Mouse (Mus musculus) heart, embryonic 10.5 days (tissue): ENCODE data around the gene Arpp19. TPM values are rescaled to one million over a fixed set of nuclear protein-coding genes. Genes with fewer than 3 reads are reported as not detected.

ENCODE experiments used
- DNase-seq: peaks from one replicate; pipeline ENCODE4 v3.0.0-alpha.2; 2017; ENCODE audit warnings: low spot score
- H3K27ac ChIP-seq: fragments of 300-500 bp; sonication (generic); 2 replicates; pipeline ENCODE4 v1.5.1; 2016; ENCODE audit warnings: mild to moderate bottlenecking
- H3K27me3 ChIP-seq: fragments of 300-500 bp; sonication (generic); 2 replicates; pipeline ENCODE4 v1.6.1; 2016; ENCODE audit warnings: mild to moderate bottlenecking; ENCODE audit not compliant: poor library complexity, insufficient read depth, severe bottlenecking
- H3K36me3 ChIP-seq: fragments of 300-500 bp; sonication (generic); 2 replicates; pipeline ENCODE4 v1.6.1; 2016; ENCODE audit warnings: mild to moderate bottlenecking, moderate library complexity
- H3K4me1 ChIP-seq: fragments of 300-500 bp; sonication (generic); 2 replicates; pipeline ENCODE4 v1.6.1; 2016; ENCODE audit warnings: mild to moderate bottlenecking
- H3K4me3 ChIP-seq: fragments of 300-500 bp; sonication (generic); 2 replicates; pipeline ENCODE4 v1.5.1; 2016; ENCODE audit warnings: mild to moderate bottlenecking, moderate library complexity
- H3K9me3 ChIP-seq: fragments of 300-500 bp; sonication (generic); 2 replicates; pipeline ENCODE4 v1.6.1; 2016; ENCODE audit warnings: mild to moderate bottlenecking, moderate library complexity
- WGBS: fragments of 180-500 bp; shearing (Covaris S2); methylation state at CpG from one replicate; pipeline ENCODE4 v1.1.7; 2016; 5-methylcytosine and 5-hydroxymethylcytosine counted together
- polyA plus RNA-seq: library from polyadenylated mRNA; unstranded; fragments of >200 nt; fragmentation: Nextera tagmentation; extraction: Ambion mirVana; gene quantifications from 2 replicates; pipeline ENCODE4 v1.2.1, GENCODE M21; 2016

Arpp19 gene
- polyA plus RNA-seq, 1 experiment from 2014 or later, result 320 TPM

DNA sequence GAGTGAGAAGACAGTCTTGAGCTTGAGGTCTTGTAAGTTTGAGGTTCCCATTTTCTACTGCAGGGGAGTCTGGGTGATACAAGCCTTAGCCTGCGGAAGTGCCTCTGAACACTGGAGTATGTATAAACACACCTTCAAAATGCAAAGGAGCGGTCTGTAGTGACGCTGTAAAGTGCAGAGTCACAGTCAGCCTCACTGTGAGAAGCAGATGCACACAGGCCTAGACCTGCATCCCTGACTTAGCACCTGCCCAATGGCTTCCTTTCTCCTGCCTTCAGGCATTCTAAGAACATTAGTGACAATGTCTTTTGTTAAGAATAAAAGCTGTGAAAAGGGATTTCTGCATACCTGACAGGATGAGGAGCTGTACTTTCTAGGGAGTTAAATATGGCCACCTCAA lies 17.8 kb upstream of the Arpp19 start:
- peaks cover 18% of the 10 kb centered on the region; the same call in 1 of the 2 replicates for H3K36me3 ChIP-seq
- no peak overlapping the region for H3K27ac ChIP-seq
- peaks cover 7% of the 10 kb centered on the region for H3K4me1 ChIP-seq
- 88% methylated on average over 3 of the region's 3 CpGs for WGBS
- H3K9me3 ChIP-seq, result no peaks in the 10 kb centered on the region
- no peak for DNase-seq
- no peak overlapping the region for H3K4me3 ChIP-seq
- no peaks in the 10 kb centered on the region for H3K27me3 ChIP-seq

- no peak for DNase-seq
- WGBS, result 79% methylated on average over 4 of the region's 4 CpGs
- Histone ChIP-seq H3K36me3 (peaks cover 18% of the 10 kb centered on the region; the same call in 1 of the 2 replicates), H3K27me3 (no peaks in the 10 kb centered on the region), H3K4me3 (no peak overlapping the region), H3K9me3 (no peaks in the 10 kb centered on the region), H3K4me1 (peaks cover 7% of the 10 kb centered on the region), H3K27ac (no peak overlapping the region)
Observed at GRCm38 (mm10) chr9:75020561-75020960, 16.9 kb upstream of the Arpp19 start.

GRCm38 (mm10) chr9:75022546-75022945 lies 14.9 kb upstream of the Arpp19 start:
- H3K4me1 ChIP-seq, result peaks cover 7% of the 10 kb centered on the region
- WGBS, result 89% methylated on average over 7 of the region's 7 CpGs
- H3K36me3 ChIP-seq, result peaks cover 18% of the 10 kb centered on the region; the same call in 1 of the 2 replicates
- DNase-seq, result no peak
- H3K9me3 ChIP-seq, result no peaks in the 10 kb centered on the region
- H3K27me3 ChIP-seq, result no peaks in the 10 kb centered on the region
- no peak overlapping the region for H3K4me3 ChIP-seq
- H3K27ac ChIP-seq, result no peak overlapping the region

DNA sequence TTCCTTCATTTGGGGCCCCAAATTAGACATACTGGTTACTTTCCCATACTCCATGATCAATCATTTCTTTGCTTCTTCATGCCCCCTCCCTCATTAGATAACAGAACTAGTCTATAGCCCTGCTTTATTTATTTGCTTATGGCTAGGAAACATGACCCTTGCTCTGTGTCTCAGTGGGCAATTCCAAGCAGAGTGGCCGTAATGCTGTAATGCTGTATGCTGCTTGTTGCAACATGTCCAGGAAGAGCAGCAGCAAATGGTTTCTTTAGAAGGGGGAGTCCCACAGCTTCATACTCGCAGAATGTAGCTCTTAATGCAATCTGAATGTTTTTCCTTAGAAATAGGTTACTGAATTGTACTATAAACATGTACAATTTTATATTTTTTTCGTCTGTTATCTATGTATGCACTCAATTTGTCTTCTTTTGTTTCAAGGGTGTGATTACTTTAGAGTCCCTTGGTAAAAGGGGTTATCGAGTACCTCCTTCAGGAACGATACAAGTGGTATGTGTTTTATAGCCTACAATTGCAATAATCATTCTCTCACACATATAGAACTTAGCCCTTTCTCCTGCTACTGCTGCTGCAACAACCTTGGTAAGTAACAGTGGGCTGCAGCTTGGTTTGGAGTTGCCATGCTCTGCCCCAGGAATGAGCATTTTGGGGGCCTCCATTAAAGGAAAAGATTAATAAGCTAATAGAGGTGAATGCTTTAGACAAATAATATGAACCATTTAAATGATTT lies 14.1 kb upstream of the Arpp19 start:
- no peak overlapping the region for H3K4me3 ChIP-seq
- peaks cover 18% of the 10 kb centered on the region; the same call in 1 of the 2 replicates for H3K36me3 ChIP-seq
- no peaks in the 10 kb centered on the region for H3K9me3 ChIP-seq
- no peak overlapping the region for H3K27ac ChIP-seq
- no peaks in the 10 kb centered on the region for H3K27me3 ChIP-seq
- WGBS, result 73% methylated on average over 5 of the region's 5 CpGs
- peaks cover 7% of the 10 kb centered on the region for H3K4me1 ChIP-seq
- DNase-seq, result no peak

DNA sequence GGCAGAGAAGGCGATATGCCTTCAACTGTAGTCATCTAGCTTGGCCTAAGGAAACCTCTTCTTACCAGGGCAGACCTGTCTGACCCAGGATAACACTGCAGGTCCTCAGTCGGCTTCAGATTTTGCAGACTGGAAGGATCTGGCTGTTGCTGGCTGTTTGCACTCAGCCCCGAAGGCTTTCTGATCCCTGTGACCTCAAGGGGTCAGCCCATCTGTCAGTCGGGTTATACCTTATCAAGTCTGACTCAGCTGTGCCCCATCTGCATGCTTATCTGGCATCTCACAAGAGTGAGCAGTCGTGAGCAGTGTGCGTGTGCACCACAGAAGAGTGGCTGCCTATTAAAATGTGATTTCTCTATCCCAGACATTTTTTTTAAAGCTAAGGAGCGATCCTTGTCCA lies 13.3 kb upstream of the Arpp19 start:
- Histone ChIP-seq H3K4me1 (peaks cover 7% of the 10 kb centered on the region), H3K9me3 (no peaks in the 10 kb centered on the region), H3K36me3 (peaks cover 18% of the 10 kb centered on the region; the same call in 1 of the 2 replicates), H3K27me3 (no peaks in the 10 kb centered on the region), H3K4me3 (no peak overlapping the region), H3K27ac (no peak overlapping the region)
- 17% methylated on average over 7 of the region's 7 CpGs for WGBS
- DNase-seq, result no peak

- Histone ChIP-seq H3K9me3 (no peaks in the 10 kb centered on the region), H3K36me3 (peaks cover 10% of the 10 kb centered on the region; the same call in 1 of the 2 replicates), H3K27me3 (no peaks in the 10 kb centered on the region), H3K27ac (no peak overlapping the region), H3K4me1 (peaks cover 7% of the 10 kb centered on the region), H3K4me3 (no peak overlapping the region)
- 67% methylated on average over 6 of the region's 6 CpGs for WGBS
- DNase-seq, result no peak
Observed at GRCm38 (mm10) chr9:75025689-75026088, 11.7 kb upstream of the Arpp19 start.

GRCm38 (mm10) chr9:75032408-75032807 lies 5.0 kb upstream of the Arpp19 start:
- WGBS, result 79% methylated on average over 1 of the region's 1 CpGs

GRCm38 (mm10) chr9:75033141-75033540 lies 4.3 kb upstream of the Arpp19 start:
- no peaks in the 10 kb centered on the region for H3K27me3 ChIP-seq
- H3K4me1 ChIP-seq, result 0 out of 2 replicates have a peak, but pooled peaks cover 6% of the 10 kb centered on the region
- no peak overlapping the region for H3K4me3 ChIP-seq
- H3K36me3 ChIP-seq, result 0 out of 2 replicates have a peak, but pooled peaks cover 3% of the 10 kb centered on the region
- no peak for DNase-seq
- no peak overlapping the region for H3K27ac ChIP-seq
- 58% methylated on average over 7 of the region's 7 CpGs for WGBS
- no peaks in the 10 kb centered on the region for H3K9me3 ChIP-seq

More at GRCm38 (mm10) chr9:75032408-75032807, 5.0 kb upstream of the Arpp19 start:
- Histone ChIP-seq H3K36me3 (0 out of 2 replicates have a peak, but pooled peaks cover 3% of the 10 kb centered on the region), H3K27ac (no peak overlapping the region), H3K9me3 (no peaks in the 10 kb centered on the region), H3K4me1 (0 out of 2 replicates have a peak, but pooled peaks cover 4% of the 10 kb centered on the region), H3K4me3 (no peak overlapping the region), H3K27me3 (no peaks in the 10 kb centered on the region)
- DNase-seq, result no peak

DNA sequence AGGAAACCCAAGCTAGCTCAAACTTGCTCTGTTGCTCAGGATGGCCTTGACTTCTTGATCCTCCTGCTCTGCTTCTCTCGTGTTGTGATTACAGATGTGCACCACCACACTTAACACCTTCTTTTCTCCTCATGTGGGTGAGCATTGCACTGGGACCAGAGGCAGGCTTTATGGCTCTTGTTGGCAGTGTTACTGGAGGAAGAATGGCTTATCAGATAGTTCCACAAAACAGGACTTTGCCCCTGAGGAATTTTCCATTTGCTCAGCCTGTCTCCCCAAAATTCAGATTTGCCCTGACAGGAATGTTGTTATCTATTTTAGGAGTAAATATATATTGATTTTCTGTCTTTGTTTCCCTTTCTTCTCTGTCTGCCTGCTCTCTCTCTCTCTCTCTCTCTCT lies 2.7 kb upstream of the Arpp19 start:
- 27% methylated on average over 1 of the region's 1 CpGs for WGBS
- H3K4me1 ChIP-seq, result peaks cover 13% of the 10 kb centered on the region; the same call in 1 of the 2 replicates
- H3K36me3 ChIP-seq, result no peaks in the 10 kb centered on the region
- no peak for DNase-seq
- no peaks in the 10 kb centered on the region for H3K9me3 ChIP-seq
- 0 out of 2 replicates have a peak overlapping the region, but pooled peaks have one; percentile 16 for H3K27ac ChIP-seq
- H3K27me3 ChIP-seq, result no peaks in the 10 kb centered on the region
- no peak overlapping the region for H3K4me3 ChIP-seq

GRCm38 (mm10) chr9:75035944-75036343 lies 1.5 kb upstream of the Arpp19 start:
- Histone ChIP-seq H3K36me3 (no peaks in the 10 kb centered on the region), H3K4me3 (no peak overlapping the region), H3K27me3 (no peaks in the 10 kb centered on the region), H3K4me1 (peaks cover 13% of the 10 kb centered on the region; the same call in 1 of the 2 replicates), H3K27ac (no peak overlapping the region), H3K9me3 (no peaks in the 10 kb centered on the region)
- 71% methylated on average over 4 of the region's 4 CpGs for WGBS
- no peak for DNase-seq

GRCm38 (mm10) chr9:75038357-75038688 lies 909 bp downstream of the Arpp19 start:
- H3K4me1 ChIP-seq, result peaks cover 13% of the 10 kb centered on the region; the same call in 1 of the 2 replicates
- peak overlapping the region; percentile 96 for H3K27ac ChIP-seq
- peak overlapping the region; percentile 98 for H3K4me3 ChIP-seq
- H3K9me3 ChIP-seq, result no peaks in the 10 kb centered on the region
- WGBS, result 2% methylated on average over 10 of the region's 10 CpGs
- no peaks in the 10 kb centered on the region for H3K27me3 ChIP-seq
- no peak for DNase-seq
- peaks cover 5% of the 10 kb centered on the region; the same call in 1 of the 2 replicates for H3K36me3 ChIP-seq

DNA sequence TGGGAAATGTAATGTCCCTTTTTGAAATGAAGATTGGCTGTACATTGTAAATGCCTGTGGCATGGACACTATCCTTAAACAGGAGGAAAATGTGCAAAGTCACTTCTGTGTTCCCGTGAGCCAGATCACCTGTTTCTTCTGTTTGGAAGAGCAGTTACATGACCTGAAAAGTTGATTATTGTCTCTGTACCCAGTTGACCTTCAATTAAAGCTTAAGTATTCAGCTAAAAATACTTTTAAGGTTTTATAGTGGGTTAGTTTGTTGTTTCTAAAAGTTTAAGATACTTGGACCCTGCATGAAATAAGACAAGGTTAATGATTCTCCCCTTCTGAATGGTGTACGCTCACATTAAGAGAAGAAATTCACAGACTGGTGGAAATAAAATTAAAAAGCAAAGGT lies 3.2 kb downstream of the Arpp19 start:
- H3K9me3 ChIP-seq, result no peaks in the 10 kb centered on the region
- peaks cover 13% of the 10 kb centered on the region for H3K36me3 ChIP-seq
- H3K27me3 ChIP-seq, result no peaks in the 10 kb centered on the region
- no peak overlapping the region for H3K27ac ChIP-seq
- H3K4me3 ChIP-seq, result no peak overlapping the region
- 93% methylated on average over 2 of the region's 2 CpGs for WGBS
- DNase-seq, result no peak
- peaks cover 13% of the 10 kb centered on the region; the same call in 1 of the 2 replicates for H3K4me1 ChIP-seq

GRCm38 (mm10) chr9:75041840-75042525 lies 4.6 kb downstream of the Arpp19 start:
- Histone ChIP-seq H3K4me1 (peaks cover 13% of the 10 kb centered on the region; the same call in 1 of the 2 replicates), H3K4me3 (no peak overlapping the region), H3K36me3 (peaks cover 16% of the 10 kb centered on the region), H3K27ac (no peak overlapping the region), H3K9me3 (no peaks in the 10 kb centered on the region), H3K27me3 (no peaks in the 10 kb centered on the region)
- DNase-seq, result no peak
- 87% methylated on average over 2 of the region's 2 CpGs for WGBS
